8 mouse cellular contexts compared by ENCODE assay signal in the genomic region with DNA sequence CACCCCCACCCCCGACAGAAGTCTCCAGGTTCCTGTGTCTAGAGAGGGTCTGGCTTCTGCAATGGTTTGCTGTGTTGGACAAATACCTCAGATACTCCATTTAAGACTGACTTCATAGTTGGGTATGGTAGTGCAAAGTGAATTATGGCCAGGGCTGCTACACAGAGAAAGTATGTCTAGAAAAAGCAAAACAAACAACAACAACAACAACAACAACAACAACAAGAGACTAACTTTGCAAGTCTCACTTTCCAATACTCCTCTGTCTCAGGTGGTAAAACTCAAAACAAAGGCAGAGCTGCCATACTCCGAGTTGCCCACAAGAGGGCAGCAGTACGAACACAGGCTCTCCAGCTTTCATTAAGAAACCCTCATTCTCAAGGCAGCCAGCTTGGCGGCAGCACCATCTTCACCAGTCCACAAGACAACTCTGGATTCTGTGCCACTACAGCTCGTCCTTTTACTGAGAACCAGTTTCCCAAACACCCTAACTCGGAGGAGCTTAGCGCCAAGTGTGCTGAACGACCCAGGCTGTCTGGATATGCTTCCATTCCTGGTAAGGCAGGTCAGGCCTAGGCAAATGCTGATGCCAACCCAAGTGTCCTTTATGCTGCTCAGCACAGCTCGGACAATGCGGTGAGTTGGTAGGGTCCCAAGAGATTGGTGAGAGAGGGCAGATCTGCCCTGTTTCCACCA.
DNase-seq lines count a peak whose midpoint lies in the region; ATAC-seq and TF ChIP-seq lines count a peak whose summit lies in the region.

No protein-coding gene starts in this region.

- no peaks in the 10 kb centered on the region for H3K9me3 ChIP-seq in liver, embryonic 12.5 days (replicated peaks)
- no peaks in the 10 kb centered on the region for H3K9me3 ChIP-seq in intestine, embryonic 14.5 days (ENCODE audit: control insufficient read depth, low read length)
- no peaks in the 10 kb centered on the region for H3K9me3 ChIP-seq in midbrain, embryonic 11.5 days (ENCODE audit: control insufficient read depth, low read length)

- no peak overlapping the region for H3K9ac ChIP-seq in liver, embryonic 12.5 days
- no peak overlapping the region for H3K9ac ChIP-seq in intestine, embryonic 14.5 days (ENCODE audit: low read length)
- no peak overlapping the region for H3K9ac ChIP-seq in midbrain, embryonic 11.5 days (ENCODE audit: low read length)

- peak; percentile 64 for DNase-seq in liver
- peak; percentile 91 for DNase-seq in embryo, embryonic 10.5 days (ENCODE audit: low spot score)
- DNase-seq in gastrocnemius, postnatal 10 days: peak; percentile 60
- DNase-seq in intestine, embryonic 14.5 days (ENCODE audit: low spot score): peak; percentile 83
- DNase-seq in left cerebral cortex, adult 8-10 months (ENCODE audit: low spot score in 2 of 2): peak; percentile 53 to 69
- peak; percentile 98 for DNase-seq in midbrain, embryonic 11.5 days (ENCODE audit: low spot score, missing footprints)
- no peak for DNase-seq in spleen, adult 2 months (ENCODE audit: low read depth in 1 of 2, low spot score in 2 of 2)

- H3K4me3 ChIP-seq in liver, embryonic 12.5 days: no peak overlapping the region
- H3K4me3 ChIP-seq in intestine, embryonic 14.5 days (ENCODE audit: low read depth, low read length): no peak overlapping the region
- no peak overlapping the region for H3K4me3 ChIP-seq in midbrain, embryonic 11.5 days (ENCODE audit: low read depth, low read length)
- H3K4me3 ChIP-seq in spleen, adult 2 months (ENCODE audit: extremely low read depth, insufficient read depth, insufficient read length): no peak overlapping the region

- no peak for ATAC-seq in liver, embryonic 12.5 days
- peak; percentile 48; the same call in 1 of the 2 replicates for ATAC-seq in intestine, embryonic 14.5 days (replicated peaks; ENCODE audit: low FRiP score, low TSS enrichment, low read depth)
- peak; percentile 50; the same call in 1 of the 2 replicates for ATAC-seq in midbrain, embryonic 11.5 days (ENCODE audit: low FRiP score)

- H3K4me2 ChIP-seq in liver, embryonic 12.5 days: no peak overlapping the region
- no peak overlapping the region for H3K4me2 ChIP-seq in intestine, embryonic 14.5 days (ENCODE audit: low read length)
- no peak overlapping the region for H3K4me2 ChIP-seq in midbrain, embryonic 11.5 days

- H3K27me3 ChIP-seq in liver, embryonic 12.5 days (replicated peaks): no peaks in the 10 kb centered on the region; the same call in 1 of the 2 replicates
- no peaks in the 10 kb centered on the region for H3K27me3 ChIP-seq in intestine, embryonic 14.5 days (replicated peaks; ENCODE audit: control insufficient read depth, insufficient read depth, low read length)
- H3K27me3 ChIP-seq in midbrain, embryonic 11.5 days (ENCODE audit: control insufficient read depth, insufficient read depth, low read length): no peaks in the 10 kb centered on the region
- H3K27me3 ChIP-seq in spleen, adult 2 months (ENCODE audit: control insufficient read depth, insufficient read depth, low read length): no peaks in the 10 kb centered on the region

- TF ChIP-seq CTCF in spleen, adult 2 months (IDR thresholded peaks at IDR 0.05; ENCODE audit: extremely low read depth, insufficient read depth, insufficient read length, insufficient replicate concordance): peak; percentile 63; the same call in 1 of the 2 replicates

- H3K36me3 ChIP-seq in liver, embryonic 12.5 days: no peaks in the 10 kb centered on the region
- peaks cover 13% of the 10 kb centered on the region; the same call in 1 of the 2 replicates for H3K36me3 ChIP-seq in intestine, embryonic 14.5 days (ENCODE audit: control insufficient read depth, insufficient read depth, low read length)
- H3K36me3 ChIP-seq in midbrain, embryonic 11.5 days (ENCODE audit: control insufficient read depth, insufficient read depth, low read length): no peaks in the 10 kb centered on the region
- no peaks in the 10 kb centered on the region for H3K36me3 ChIP-seq in spleen, adult 2 months (ENCODE audit: control insufficient read depth, insufficient read depth, low read length)

- H3K4me1 ChIP-seq in liver, embryonic 12.5 days: peaks cover 8% of the 10 kb centered on the region
- H3K4me1 ChIP-seq in intestine, embryonic 14.5 days (replicated peaks; ENCODE audit: control insufficient read depth, insufficient read depth, low read length): peaks cover 11% of the 10 kb centered on the region; the same call in 1 of the 2 replicates
- H3K4me1 ChIP-seq in midbrain, embryonic 11.5 days (ENCODE audit: control insufficient read depth, insufficient read depth, low read length): peaks cover 6% of the 10 kb centered on the region
- H3K4me1 ChIP-seq in spleen, adult 2 months (ENCODE audit: control insufficient read depth, insufficient read depth, insufficient read length): no peaks in the 10 kb centered on the region

- 25% methylated on average over 10 of the region's 10 CpGs for WGBS in liver, embryonic 12.5 days (ENCODE audit: insufficient replicate concordance)
- WGBS in intestine, embryonic 14.5 days: 33% methylated on average over 10 of the region's 10 CpGs
- 35% methylated on average over 10 of the region's 10 CpGs for WGBS in midbrain, embryonic 11.5 days
- 40% methylated on average over 10 of the region's 10 CpGs for WGBS in spleen, adult 2 months

- no peak overlapping the region for H3K27ac ChIP-seq in liver, embryonic 12.5 days
- peak overlapping the region; percentile 57; the same call in 1 of the 2 replicates for H3K27ac ChIP-seq in intestine, embryonic 14.5 days (ENCODE audit: low read depth)
- H3K27ac ChIP-seq in midbrain, embryonic 11.5 days (ENCODE audit: low read depth, low read length): no peak overlapping the region
- no peak overlapping the region for H3K27ac ChIP-seq in spleen, adult 2 months (ENCODE audit: insufficient read depth, low read length)

- no peak for TF ChIP-seq POLR2A in spleen, adult 2 months (IDR thresholded peaks at IDR 0.05; ENCODE audit: low read depth, low read length)

Comparison
In these comparisons a context has a peak if more than half of its experiments do, and no peak if none do; other contexts are left out.
1. DNase-seq: peak in liver (single experiment), embryo, embryonic 10.5 days (single experiment), gastrocnemius, postnatal 10 days (single experiment), intestine, embryonic 14.5 days (single experiment), left cerebral cortex, adult 8-10 months (2 of 2) and midbrain, embryonic 11.5 days (single experiment); none in spleen, adult 2 months (0 of 2).